Mouse (Mus musculus) T-cell, adult 66 days (primary cell): ENCODE measurements around the gene Mmp21. TPM values are rescaled to one million over a fixed set of nuclear protein-coding genes. Genes with fewer than 3 reads are reported as not detected.

Experiments used
- total RNA-seq, 2 experiments: library from RNA; stranded (reverse); gene quantifications; 3 replicates in 1 of 2; 4 replicates in 1 of 2; pipeline ENCODE4 v1.2.4; 2023

The Mmp21 gene
- total RNA-seq = under 1 TPM; 0.47 to 0.62 TPM

DNA sequence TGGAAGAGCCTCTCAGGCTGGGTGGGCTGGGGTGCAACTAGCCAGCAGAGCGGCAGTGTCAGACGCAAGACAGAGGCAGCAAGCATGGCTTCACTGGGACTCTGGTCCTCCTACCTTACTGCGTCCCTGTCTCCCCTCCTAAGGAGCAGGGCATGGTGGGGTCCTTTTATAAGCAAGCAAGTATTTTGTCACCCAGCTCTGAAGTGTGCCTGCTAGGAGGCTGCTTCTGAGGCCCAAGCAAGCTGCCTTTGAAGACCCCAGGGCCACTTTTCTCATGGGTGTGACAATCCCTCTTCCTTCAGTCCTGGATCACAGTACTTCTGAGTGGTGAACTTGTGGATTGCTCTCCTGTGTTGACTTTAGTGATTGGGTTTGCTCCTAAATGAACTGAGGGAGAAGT, at the start of gene Mmp21:
TSS of gene Mmp21 (minus strand) at position 101 of the 400 bp plus-strand sequence.

DNA sequence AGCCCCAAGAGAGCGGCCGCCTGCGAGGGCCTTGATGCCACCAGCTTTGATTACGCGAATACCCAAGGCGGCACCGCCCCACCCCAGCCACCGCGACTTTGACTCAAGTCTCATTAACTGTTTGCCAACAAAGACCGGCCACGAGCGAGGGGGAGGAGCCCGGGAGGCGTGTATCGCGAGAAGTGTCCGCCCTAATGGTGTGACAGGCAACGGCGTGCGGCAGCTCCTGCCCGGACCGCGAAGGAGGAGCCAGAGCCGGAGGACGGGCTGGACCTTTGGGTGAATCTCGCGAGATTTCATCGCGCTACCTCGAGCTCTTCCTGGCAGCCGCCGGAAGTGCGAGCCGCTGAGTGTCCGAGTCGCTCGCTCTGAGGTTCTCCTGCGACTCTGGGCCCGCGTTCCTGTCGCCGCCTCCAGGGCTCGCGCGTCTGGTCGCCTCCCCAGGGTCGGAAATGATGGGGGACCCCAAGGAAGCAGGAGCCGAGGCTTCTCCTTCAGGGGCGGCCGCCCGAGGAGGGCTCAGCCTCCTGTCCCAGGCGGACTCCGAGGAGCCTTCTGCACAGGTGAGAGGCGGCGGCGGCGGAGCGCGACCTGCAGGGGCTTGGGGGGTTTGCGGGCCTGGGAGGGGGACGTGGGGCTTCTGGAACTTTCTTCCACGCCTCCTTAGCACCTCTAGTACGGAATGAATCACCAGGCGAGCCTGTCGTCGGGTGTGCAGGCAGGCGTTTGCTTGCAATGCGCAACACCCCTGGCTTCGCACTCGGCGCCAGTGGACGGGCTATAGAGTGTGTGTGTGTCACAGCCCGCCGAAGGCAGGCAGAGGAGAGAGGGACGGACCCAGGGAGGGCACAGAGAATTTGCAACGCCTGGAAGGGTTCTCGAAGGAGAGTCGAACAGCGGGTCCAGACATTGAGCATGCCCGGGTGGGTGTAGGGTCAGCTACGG, 42.2 kb downstream of the Mmp21 start, which contains the start of gene Edrf1:
TSS of gene Edrf1 (plus strand) at position 183 of the 945 bp plus-strand sequence.

Other genes starting within 250 kb of the Mmp21 start
- not detected for gene Tex36, start 77.9 kb downstream of the Mmp21 start, total RNA-seq
- 10 to 100 TPM; 45.2 to 50.3 TPM for gene Edrf1, start 42.5 kb downstream of the Mmp21 start, total RNA-seq
- gene Bccip, start 29.3 kb upstream of the Mmp21 start, total RNA-seq = 10 to 100 TPM; 61.8 to 70.3 TPM
- 10 to 100 TPM in 1 of 2 experiments, 1 to 10 TPM in 1; 8.5 to 10.1 TPM for gene Uros, start 30.0 kb upstream of the Mmp21 start, total RNA-seq
- not detected for gene Fank1, start 96.8 kb upstream of the Mmp21 start, total RNA-seq
- 10 to 100 TPM; 18.3 to 23.2 TPM for gene Dhx32, start 102.7 kb upstream of the Mmp21 start, total RNA-seq